Mouse (Mus musculus) 3134 (cell line): ENCODE measurements around the gene Calhm3.
"Not testable (repeated sequence)": the region's sequence is repeated elsewhere in the genome, so short reads cannot be mapped to it uniquely, and the experiment has no call there.

Experiments
- DNase-seq: peaks from one replicate; pipeline ENCODE4 v3.0.0-alpha.2; 2011; ENCODE audit warnings: low spot score; ENCODE audit not compliant: insufficient read length; ENCODE audit errors: extremely low read depth

The Calhm3 gene

DNA sequence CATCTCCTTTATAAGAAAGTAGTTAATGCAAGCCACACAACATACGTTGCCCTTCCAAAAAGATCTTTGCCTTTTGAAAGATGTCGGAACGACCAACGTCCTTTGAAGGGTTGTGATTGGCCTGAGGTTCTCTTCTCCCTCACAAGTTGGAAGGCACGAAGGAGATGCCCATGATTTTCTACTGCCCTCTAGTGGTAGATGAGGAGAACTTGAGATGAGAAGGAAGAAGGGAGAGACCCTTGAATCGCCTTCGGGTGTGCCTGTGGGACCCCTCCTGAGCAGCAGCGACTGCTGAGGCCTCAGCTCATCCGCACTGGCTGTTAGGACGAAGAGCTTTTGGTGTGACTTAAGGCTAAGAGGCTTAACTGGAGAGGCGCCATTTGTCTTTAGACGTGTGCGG lies 10.7 kb upstream of the Calhm3 start:
- peak; percentile 72 for DNase-seq

DNA sequence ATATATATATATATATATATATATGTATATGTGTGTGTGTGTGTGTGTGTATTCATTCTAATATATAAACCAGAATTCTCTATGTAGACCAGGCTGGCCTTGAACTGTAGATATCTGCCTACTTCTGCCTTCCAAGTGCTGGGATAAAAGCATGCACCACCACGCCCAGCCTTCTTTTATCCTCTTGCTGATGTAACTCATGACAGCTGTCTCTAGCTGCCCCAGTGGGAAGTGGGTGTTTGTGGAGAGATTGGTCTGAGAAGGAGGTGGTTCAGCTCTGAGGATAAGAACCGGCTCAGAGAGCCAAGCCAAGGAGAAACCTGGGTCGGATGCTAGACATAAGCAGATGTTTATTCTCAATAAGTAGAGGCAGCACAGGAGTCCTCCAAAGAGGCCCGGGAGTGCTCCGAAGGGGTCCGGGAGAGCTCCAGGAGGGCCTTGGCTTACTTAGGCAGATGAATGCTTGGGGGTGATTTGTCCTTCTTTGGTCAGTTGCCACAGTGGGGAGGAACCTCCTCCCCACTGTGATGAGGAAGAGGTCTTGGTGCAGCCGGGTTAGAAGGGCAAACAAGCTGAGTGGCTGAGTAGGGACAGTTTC lies 10.2 kb upstream of the Calhm3 start:
- peak; percentile 40 for DNase-seq

DNA sequence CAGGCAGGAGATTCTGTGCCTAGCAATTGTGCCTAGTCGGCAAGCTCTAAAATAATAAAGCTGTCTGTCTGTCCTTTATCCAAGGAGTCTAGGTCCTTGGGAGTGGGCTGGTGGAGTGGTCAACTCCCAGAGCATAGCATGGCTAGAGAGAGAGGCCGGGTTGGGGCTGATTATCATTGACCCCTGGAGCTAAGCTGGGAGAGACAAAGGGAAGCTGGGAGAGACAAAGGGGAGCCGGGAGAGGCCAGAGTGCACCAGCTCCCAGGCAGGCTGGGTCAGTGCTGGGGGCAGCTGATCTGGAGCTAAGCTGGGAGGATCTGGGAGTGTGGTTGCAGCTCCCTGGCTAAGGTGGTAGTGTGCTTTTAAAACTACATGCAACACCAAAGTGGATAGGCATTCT lies 9.2 kb upstream of the Calhm3 start:
- DNase-seq: no peak

DNA sequence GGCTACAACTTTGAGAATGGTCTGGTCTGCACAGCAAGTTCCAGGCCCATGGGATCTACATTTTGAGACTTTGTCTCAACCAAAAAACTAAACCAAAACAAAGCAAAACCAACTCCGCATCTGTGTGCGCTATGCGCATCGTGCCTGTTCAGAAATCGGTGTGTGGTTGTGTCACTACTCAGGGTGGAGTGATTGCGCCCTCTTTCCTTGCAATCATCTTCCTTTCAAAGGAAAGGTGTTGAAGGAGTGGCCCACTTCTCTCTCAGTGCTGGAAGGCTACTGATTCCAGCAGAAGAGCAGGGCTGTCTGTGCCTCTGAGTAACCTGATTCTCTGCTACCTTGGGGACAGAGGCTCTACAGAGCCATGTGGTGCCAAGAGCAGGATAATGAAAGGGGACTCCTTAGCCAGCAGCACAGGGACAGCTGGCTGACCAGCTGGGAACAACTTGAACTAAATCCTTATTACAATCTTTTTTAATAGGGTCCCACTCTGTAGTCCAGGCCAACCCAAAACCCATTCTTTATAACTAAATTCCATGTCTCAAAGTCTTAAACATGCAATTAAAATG lies 5.7 kb upstream of the Calhm3 start:
- no peak for DNase-seq

DNA sequence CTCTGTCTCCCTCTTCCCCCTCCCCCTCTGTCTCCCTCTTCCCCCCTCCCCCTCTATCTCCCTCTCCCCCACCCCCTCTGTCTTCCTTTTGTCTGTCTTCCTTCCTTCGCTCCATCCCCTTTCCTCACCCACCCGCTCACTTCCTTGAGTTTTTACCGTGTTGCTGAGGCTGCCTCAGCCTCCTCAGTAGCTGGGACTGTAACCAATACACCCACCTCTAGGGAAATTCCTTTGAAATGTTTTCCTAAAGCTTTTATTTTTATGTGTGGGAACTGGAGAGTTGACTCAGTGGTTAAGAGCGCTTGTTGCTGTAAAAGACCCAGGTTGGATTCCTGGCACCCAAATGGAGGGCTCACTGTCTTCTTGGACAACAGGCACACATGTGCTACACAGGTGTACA lies 4.1 kb upstream of the Calhm3 start:
- DNase-seq: no peak

DNA sequence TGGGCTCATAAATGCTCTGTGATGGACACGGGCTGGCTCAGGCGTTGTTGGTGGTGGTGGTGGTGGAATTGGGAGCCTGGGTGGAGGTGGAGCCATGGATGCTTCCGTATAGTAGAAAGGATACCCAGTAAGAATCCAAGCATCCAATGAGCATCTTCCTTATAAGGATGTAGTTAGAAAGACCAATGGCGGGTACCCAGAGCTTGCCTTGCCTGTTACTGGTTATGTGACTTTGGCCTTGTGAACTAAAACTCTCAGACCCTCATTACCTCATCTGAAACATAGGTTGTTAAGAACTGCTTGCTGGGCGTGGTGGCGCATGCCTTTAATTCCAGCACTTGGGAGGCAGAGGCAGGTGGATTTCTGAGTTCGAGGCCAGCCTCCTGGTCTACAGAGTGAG lies 3.8 kb downstream of the Calhm3 start:
- DNase-seq: no peak

DNA sequence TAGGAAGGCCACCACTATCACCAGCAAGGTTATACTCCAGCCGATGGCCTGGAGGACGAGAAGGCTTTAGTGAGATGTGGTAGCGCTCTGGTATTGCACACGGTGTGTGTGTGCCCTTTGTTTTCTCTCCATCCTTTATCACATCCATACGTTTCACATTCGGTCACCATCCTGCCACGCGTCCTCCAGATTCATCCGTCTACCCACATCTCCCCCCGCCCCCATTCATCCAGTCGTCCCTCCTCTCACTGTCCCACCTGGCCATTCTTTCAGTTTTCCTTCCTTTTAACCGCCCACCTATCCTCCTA lies 5.5 kb downstream of the Calhm3 start:
- DNase-seq: no peak

DNA sequence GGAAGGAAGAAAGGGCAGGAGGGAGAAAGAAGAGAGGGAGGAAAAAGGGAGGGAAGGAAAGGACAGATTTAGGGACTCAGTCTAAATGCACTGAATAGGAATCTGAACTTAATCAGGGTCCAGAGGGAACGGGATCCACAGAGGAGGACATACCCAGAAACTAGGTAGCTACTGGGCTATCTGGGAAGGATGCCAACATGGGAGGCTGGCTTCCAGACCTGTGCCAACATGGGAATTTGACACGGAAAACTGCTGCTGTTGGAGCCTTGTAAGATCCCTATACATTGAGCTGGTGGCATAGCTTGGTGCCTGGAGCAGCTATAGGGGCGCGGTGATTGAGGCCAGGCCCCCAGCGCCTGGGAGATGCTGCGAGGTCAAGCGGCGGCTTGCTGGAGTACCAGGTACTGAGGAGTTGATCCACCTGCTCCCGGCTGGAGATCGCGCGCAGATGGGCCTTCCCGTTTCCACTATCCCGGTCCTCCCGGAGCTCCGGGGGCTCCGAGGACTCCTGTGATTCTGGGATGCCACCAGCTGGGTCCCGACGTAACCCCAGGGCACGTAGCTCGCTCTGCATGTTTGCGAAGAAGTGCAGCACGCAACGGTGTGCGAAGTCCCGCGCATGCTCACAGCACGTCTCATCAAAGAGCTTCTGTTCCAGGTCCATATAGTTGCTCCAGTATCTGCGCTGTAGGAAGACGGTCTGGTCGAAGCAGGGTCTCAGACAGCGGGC lies 6.1 kb downstream of the Calhm3 start:
- DNase-seq: no peak

DNA sequence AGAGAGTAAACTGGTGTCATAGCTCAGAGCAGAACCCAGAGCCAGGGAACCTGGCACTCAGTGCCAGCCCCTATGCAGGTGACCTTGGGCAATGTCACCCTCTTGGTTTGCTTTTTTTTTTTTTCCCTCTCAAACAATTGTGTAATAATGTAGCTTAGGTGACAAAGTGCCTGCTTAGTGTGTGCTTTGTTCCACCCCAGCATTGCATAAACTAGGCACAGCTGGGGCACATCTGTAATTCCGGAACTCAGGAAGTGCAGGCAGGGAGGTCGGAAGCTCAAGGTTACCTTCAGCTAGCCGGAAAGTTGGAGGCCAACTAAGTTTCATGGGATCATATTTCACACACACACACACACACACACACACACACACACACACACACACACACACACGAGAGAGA lies 7.7 kb downstream of the Calhm3 start:
- no peak for DNase-seq

DNA sequence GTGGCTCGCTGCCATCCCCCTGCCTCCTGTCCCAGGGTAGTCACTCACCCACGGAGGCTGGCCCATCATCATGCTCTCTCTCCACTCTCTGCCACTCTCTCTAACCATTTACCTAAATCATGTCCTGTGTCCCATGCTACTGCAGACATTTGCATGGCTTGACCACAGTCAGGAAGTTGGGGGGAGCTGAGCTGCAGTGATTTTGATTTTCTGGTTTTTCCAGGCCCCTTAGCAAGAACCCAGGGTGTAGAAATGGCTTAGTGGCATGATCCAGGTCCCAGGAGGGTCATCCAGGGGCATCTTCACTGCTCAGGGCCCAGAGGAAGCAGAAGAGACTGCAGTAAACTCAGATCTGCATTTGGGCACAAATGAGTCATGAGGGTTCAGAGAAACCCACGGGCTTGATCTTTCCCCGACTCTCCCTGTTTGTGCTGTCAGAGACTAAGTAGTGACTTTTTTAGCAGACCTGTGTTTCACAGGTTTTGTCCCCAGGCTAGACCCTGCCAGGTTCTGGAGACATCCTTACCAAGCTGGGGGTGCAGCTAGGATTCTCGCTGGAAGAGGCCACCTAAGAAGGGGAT lies 9.2 kb downstream of the Calhm3 start:
- DNase-seq: no peak

DNA sequence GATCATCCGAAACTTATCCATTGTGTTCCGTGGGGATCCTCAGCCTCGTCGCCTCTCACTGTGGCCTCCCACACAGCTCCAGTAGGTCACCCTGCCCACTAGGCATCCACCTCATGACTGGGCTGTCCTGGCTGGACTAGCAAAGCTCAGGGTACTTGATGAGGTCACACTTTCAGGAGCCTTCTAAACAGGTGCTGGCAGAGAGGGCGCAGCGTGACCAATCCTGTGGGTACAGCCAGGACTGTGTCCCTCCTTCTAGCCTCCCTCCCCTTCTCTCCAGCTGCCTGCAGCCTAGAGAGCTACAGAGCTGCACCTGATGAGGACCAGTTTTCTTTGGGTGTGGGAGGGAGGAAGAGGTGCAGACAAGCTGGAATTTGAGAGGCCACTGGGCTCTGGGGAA lies 13.4 kb downstream of the Calhm3 start, which contains the start of gene Calhm1:
Gene Calhm1, minus strand, starts transcription at position 101 of the 400 bp plus-strand sequence.
- no peak for DNase-seq

DNA sequence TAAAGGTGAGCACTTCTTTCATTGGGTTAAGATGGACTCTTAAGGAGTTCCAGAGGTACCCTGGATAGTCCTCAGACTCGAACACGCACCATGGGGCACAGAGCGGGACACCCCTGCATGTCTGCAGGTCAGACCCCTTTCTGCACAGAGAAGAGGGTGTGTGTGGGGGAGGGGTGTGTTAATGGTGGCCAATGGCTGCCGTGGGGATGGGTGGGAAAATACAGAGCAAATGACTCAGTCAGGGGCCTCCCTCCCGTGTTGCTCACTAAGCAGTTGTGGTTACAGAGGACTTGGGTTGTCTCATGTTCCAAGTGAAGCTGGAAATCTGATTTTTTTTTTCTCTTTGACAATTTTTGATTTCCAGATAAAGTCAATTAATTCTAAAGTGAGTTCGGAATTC lies 15.1 kb downstream of the Calhm3 start:
- DNase-seq: peak; percentile 64

DNA sequence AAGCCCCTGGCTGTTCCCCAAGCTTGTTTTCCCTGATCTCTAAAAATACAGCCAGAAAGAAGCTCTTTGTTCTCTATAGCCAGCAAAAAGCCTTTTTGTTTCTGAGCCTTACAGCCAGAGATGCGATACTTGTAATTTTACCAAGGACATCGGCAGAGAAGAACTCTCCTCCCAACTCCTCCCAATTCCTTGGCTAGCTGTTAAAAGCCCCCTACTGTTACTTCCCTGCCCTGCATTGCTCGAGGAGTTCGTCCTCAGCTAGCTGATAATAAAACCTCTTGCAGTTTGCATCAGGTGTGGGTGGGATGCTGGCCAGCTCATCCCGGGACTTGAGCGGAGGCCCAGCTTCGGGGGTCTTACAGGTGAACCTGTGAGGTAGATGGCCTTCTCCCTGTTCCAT lies 18.0 kb downstream of the Calhm3 start:
- not testable (repeated sequence) for DNase-seq

DNA sequence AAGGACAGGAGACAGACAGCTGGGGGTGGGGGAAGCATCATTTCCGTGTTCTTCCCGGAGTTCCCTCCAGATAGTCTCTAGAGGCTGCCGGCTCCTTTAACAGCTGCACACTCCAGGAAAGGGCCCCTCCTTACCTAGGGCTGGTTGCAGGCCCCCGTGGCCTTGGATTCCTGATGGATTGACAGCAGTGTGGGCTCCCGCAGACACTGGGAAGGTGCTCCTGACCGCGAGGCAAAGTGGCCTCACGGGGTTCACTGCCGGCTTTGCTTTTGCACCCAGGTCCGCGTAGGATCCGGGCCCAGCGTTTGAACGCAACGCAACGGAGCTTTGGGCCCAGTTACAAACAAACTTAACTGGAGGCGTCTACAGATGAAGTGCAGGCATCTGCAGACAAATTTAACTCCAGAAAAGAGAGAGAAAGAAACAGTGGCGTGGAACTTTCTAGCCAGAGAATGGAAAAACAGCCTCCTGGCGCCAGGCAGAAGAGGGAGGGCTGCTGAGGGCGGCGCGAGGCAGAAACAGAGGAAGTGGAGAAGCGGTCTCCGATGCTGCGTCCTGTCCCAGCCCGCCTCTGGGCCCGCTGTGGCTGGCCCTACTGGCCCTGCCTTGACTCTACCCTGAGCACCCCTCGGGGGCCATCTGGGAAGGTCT lies 19.7 kb downstream of the Calhm3 start, which contains the start of gene Calhm2:
Gene Calhm2, minus strand, starts transcription at position 524 of the 651 bp plus-strand sequence.
- DNase-seq: peak; percentile 76

DNA sequence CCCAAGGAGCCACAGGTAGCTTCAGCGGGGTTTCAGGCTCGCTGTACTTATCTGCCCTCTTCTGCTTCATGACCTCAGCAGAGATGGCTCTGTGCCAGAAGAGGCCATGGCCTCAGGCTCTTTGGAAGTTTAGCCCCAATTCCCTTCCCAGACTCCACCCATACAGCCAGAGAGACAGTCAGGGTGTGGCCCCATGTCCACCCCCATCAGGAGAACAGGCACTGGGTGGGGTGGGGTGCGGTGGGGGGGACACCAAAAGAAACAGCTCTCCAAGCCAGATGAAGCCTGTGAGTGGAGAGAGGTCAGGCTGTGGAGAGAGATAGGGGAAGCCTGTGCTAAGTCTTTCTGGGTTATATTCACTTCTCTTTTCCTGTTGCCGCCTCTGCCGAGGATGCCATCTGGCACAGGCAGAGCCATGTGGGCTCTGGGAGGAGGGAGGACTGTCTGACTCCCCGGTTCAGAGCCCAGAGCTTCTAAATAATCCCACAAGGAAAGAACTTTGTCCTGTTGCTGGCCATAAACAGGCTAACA lies 20.4 kb downstream of the Calhm3 start:
- DNase-seq: peak; percentile 79

DNA sequence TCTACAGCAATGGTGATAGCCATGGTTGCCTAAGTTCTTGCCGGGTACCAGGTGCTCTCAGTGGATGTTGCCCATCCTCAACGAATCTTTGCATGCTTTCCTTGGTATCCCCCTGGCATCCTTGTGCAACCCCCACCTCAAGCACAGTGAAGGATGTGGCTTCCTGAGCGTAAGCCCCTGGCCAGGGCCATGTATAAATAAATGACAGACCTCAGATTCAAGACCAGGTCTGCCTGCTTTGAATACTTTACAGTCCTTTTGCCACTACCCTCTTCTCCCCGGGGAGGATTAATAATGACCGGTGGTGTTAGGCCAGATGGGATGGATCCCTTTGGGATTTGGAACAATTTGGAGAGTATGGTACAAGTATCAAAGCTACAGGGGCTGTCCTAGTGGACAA lies 21.4 kb downstream of the Calhm3 start:
- DNase-seq: no peak

DNA sequence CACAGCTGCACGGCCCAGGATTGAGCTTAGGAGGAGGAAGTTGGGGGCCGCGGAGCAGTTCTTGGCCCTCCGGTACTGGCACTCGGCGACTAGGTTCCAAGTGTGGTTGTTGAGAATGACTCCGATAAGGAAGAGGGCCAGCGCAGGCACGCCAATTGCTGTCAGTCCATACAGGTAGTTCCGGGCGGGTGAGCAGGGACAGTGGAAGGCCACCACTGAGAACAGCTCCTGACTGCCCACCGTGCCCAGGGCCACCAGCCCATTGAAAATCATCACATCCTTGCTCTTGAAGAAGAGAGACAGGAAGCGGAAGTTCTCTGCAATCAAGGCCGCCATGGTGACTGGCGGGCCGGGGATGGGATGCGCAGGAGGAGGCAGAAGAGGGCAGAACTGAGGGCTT lies 22.0 kb downstream of the Calhm3 start:
- no peak for DNase-seq

DNA sequence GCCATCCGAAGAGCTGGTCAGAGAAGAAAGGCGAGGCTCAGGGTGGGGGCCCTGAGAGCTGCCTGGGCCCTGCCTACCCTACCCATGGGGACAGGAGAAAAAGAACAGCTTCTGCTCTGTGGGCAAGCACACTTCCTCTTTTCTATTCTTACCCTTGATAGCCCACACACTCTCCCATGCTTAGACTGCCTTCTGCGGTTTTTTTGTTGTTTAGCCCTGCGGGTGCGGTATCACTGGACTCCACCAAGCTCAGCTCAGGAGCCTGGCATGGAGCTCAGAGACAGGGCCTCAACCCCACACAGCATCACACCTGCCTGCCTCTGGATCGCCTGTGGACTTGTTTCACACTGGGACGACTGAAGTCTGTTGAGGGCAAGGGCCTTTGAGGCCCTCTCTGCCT lies 24.4 kb downstream of the Calhm3 start:
- no peak for DNase-seq

DNA sequence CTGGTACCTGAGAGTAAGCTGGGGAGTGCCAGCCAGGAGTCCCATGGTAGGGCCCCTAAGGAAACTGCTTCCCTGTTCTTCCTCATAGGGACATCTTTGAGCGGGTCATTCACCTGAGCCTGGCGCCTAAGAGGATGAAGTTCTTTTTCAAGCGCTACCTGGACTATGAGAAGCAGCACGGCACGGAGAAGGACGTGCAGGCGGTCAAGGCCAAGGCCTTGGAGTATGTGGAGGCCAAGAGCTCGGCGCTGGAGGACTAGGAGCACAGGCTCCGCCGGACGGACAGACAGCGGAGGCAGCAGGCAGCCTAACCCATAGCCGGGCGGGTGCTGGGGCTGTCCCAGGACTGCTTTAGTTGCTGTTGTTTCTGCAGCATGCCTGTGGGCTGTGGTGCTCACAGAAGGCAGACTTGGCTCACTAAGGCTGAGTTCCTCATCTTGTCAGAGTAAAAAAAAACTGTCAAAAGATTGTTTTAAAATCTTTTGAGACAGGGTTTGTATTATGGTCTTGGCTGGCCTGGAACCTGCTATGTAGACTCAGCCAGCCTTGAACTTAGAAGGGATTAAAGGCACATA lies 26.9 kb downstream of the Calhm3 start:
- DNase-seq: no peak

DNA sequence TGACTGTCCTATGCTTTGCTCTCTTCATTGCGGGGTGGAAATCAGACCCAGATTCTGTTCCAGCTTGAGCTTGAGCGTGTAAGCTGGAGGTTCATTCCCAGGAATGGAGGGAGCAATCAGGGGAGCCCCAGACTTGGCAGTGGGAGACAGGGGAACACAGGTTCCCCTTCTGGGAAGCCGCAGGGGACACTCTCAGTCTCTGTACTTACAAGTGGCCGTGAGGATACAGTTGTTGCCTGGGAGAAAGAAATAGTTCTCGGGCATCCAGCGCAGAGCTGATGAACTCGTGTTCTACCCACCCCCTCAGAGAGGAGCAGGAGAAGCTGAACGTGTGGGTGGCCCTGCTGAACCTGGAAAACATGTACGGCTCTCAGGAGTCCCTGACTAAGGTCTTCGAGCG lies 28.7 kb downstream of the Calhm3 start:
- no peak for DNase-seq

DNA sequence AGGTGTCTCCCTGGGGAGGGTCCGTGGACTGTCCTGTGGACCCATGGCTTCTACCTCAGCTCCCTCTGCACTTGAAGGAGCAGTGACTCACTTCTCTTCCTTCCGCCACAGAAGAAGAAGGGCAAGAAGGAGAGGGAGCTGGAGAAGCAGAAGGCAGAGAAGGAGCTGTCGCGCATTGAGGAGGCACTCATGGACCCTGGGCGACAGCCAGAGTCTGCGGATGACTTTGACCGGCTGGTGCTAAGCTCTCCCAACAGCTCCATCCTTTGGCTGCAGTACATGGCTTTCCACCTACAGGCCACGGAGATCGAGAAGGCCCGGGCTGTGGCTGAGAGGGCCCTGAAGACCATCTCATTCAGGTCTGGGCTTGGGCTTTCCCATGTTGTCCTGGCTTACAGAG lies 29.4 kb downstream of the Calhm3 start:
- DNase-seq: no peak
